Mouse (Mus musculus): ENCODE measurements around the gene Fam71e2. TPM values are rescaled to one million over a fixed set of nuclear protein-coding genes. Genes with fewer than 3 reads are reported as not detected.
A peak's percentile ranks its signal among the peaks of the same experiment; 100 is the strongest.
"Not testable (repeated sequence)": the region's sequence is repeated elsewhere in the genome, so short reads cannot be mapped to it uniquely, and the experiment has no call there.

Gene Fam71e2
- total RNA-seq (2021): not detected
- long read RNA-seq, experiment 1: 0 reads
- long read RNA-seq, experiment 2: 0 reads

- no peak for DNase-seq (ENCODE audit: low spot score in 2 of 2)
These were observed at the start of gene Fam71e2 for GRCm38 (mm10) chr7:4771202-4771601. Gene Fam71e2, minus strand, starts transcription at chr7:4771302.

GRCm38 (mm10) chr7:4816559-4816958, 45.5 kb upstream of the Fam71e2 start:
- no peak for DNase-seq (ENCODE audit: low spot score in 2 of 2)

- DNase-seq (ENCODE audit: low spot score in 2 of 2): no peak
These were observed 42.1 kb upstream of the Fam71e2 start for GRCm38 (mm10) chr7:4813105-4813791.

- peak; percentile 90 to 94 for DNase-seq (ENCODE audit: low spot score in 2 of 2)
These were observed 41.4 kb upstream of the Fam71e2 start, which contains the start of gene Ube2s for GRCm38 (mm10) chr7:4812303-4813104. Gene Ube2s, minus strand, starts transcription at chr7:4812590.

- peak; percentile 23 to 39 for DNase-seq (ENCODE audit: low spot score in 2 of 2)
These were observed 40.8 kb upstream of the Fam71e2 start for GRCm38 (mm10) chr7:4811842-4812302.

- DNase-seq (ENCODE audit: low spot score in 2 of 2): not testable (repeated sequence)
These were observed 40.0 kb upstream of the Fam71e2 start for GRCm38 (mm10) chr7:4811131-4811530.

- DNase-seq (ENCODE audit: low spot score in 2 of 2): no peak
These were observed 35.6 kb upstream of the Fam71e2 start for GRCm38 (mm10) chr7:4806716-4807115.

GRCm38 (mm10) chr7:4802247-4802646, 31.1 kb upstream of the Fam71e2 start:
- no peak for DNase-seq (ENCODE audit: low spot score in 2 of 2)

- no peak for DNase-seq (ENCODE audit: low spot score in 2 of 2)
These were observed 24.8 kb upstream of the Fam71e2 start for GRCm38 (mm10) chr7:4795767-4796433.

GRCm38 (mm10) chr7:4794631-4795168, 23.6 kb upstream of the Fam71e2 start:
- DNase-seq (ENCODE audit: low spot score in 2 of 2): no peak

GRCm38 (mm10) chr7:4793674-4794073, 22.6 kb upstream of the Fam71e2 start:
- no peak for DNase-seq (ENCODE audit: low spot score in 2 of 2)

- DNase-seq (ENCODE audit: low spot score in 2 of 2): not testable (repeated sequence)
These were observed 22.1 kb upstream of the Fam71e2 start for GRCm38 (mm10) chr7:4793248-4793647.

- peak; percentile 73 to 87 for DNase-seq (ENCODE audit: low spot score in 2 of 2)
These were observed 21.4 kb upstream of the Fam71e2 start, which contains the start of gene Rpl28 for GRCm38 (mm10) chr7:4792278-4793212. Gene Rpl28, plus strand, starts transcription at chr7:4792874.

- DNase-seq (ENCODE audit: low spot score in 2 of 2): no peak
These were observed 18.4 kb upstream of the Fam71e2 start, which contains the start of gene Tmem238 for GRCm38 (mm10) chr7:4789436-4789935. Gene Tmem238, minus strand, starts transcription at chr7:4789656.

- DNase-seq (ENCODE audit: low spot score in 2 of 2): peak; percentile 35 to 37
These were observed 17.7 kb upstream of the Fam71e2 start for GRCm38 (mm10) chr7:4788499-4789435.

- no peak for DNase-seq (ENCODE audit: low spot score in 2 of 2)
These were observed 12.7 kb upstream of the Fam71e2 start for GRCm38 (mm10) chr7:4783667-4784268.

- DNase-seq (ENCODE audit: low spot score in 2 of 2): no peak
These were observed 11.7 kb upstream of the Fam71e2 start, which contains the start of the genes Il11 and Tmem190 for GRCm38 (mm10) chr7:4782759-4783158. Gene Il11, minus strand, starts transcription at chr7:4782859. Gene Tmem190, plus strand, starts transcription at chr7:4782937.

- DNase-seq (ENCODE audit: low spot score in 2 of 2): no peak
These were observed 11.0 kb upstream of the Fam71e2 start for GRCm38 (mm10) chr7:4782130-4782529.

Data from adrenal gland, postnatal 4 days (tissue).